Mouse (Mus musculus) E14TG2a.4 (cell line): ENCODE data around the gene Sh3glb2.

Experiments
- CTCF ChIP-seq: conservative IDR thresholded peaks from 2 replicates; pipeline ENCODE4 v1.5.1; 2014; ENCODE audit warnings: low read length
- NANOG ChIP-seq: IDR thresholded peaks from 2 replicates; pipeline ENCODE4 v1.6.1; 2014; ENCODE audit warnings: borderline replicate concordance, low read length, mixed read lengths
- POU5F1 ChIP-seq: IDR thresholded peaks from 2 replicates; pipeline ENCODE4 v1.6.1; 2014; ENCODE audit warnings: low read length, borderline replicate concordance

- TF ChIP-seq CTCF: no peak
- TF ChIP-seq NANOG: no peak
- TF ChIP-seq POU5F1: no peak
Observed at GRCm38 (mm10) chr2:30407221-30407620, 48.1 kb upstream of the Sh3glb2 start.
